Mouse (Mus musculus) forebrain, embryonic 16.5 days (tissue): ENCODE data around the gene Eif4b. TPM values are rescaled to one million over a fixed set of nuclear protein-coding genes. Genes with fewer than 3 reads are reported as not detected.

Experiments
- ATAC-seq: fragments of 200-750 bp; cut with Nextera tagmentation; 2 replicates; pipeline ENCODE4 v1.8.0; 2017; ENCODE audit warnings: mild to moderate bottlenecking, moderate library complexity
- H3K27ac ChIP-seq: fragments of 300-500 bp; sonication (generic); 2 replicates; pipeline ENCODE4 v1.5.1; 2014; ENCODE audit warnings: low read length, control low read depth
- H3K27me3 ChIP-seq: fragments of 300-500 bp; sonication (generic); replicated peaks from 2 replicates; pipeline ENCODE4 v1.6.1; 2014; ENCODE audit warnings: low read length; ENCODE audit not compliant: control insufficient read depth, insufficient read depth
- H3K36me3 ChIP-seq: fragments of 300-500 bp; sonication (generic); 2 replicates; pipeline ENCODE4 v1.6.1; 2014; ENCODE audit not compliant: control insufficient read depth, insufficient read depth
- H3K4me1 ChIP-seq: fragments of 300-500 bp; sonication (generic); replicated peaks from 2 replicates; pipeline ENCODE4 v1.6.1; 2014; ENCODE audit warnings: low read length; ENCODE audit not compliant: control insufficient read depth, insufficient read depth
- H3K4me2 ChIP-seq: fragments of 300-500 bp; sonication (generic); 2 replicates; pipeline ENCODE4 v1.6.1; 2014; ENCODE audit warnings: mild to moderate bottlenecking, low read length, control low read depth
- H3K4me3 ChIP-seq: fragments of 300-500 bp; sonication (generic); replicated peaks from 2 replicates; pipeline ENCODE4 v1.5.1; 2014; ENCODE audit warnings: mild to moderate bottlenecking, low read length, control low read depth
- H3K9ac ChIP-seq: fragments of 300-500 bp; sonication (generic); replicated peaks from 2 replicates; pipeline ENCODE4 v1.6.1; 2014; ENCODE audit warnings: low read depth, low read length, control low read depth
- H3K9me3 ChIP-seq: fragments of 300-500 bp; sonication (generic); 2 replicates; pipeline ENCODE4 v1.6.1; 2016; ENCODE audit warnings: low read length; ENCODE audit not compliant: control insufficient read depth
- WGBS: fragments of 180-500 bp; shearing (Covaris S2); extraction: QIAGEN DNeasy Blood & Tissue Kit; methylation state at CpG from one replicate; pipeline ENCODE4 v1.1.7; 2014; 5-methylcytosine and 5-hydroxymethylcytosine counted together
- polyA plus RNA-seq: library from polyadenylated mRNA; unstranded; fragments of >200 nt; fragmentation: Nextera tagmentation; extraction: Ambion mirVana; gene quantifications from 2 replicates; pipeline ENCODE4 v1.2.1, GENCODE M21; 2015

Eif4b gene
- polyA plus RNA-seq, 1 experiment from 2014 or later, result 109 TPM

GRCm38 (mm10) chr15:102142914-102143912 is 69.6 kb downstream of the Eif4b start:
- no peaks in the 10 kb centered on the region for H3K9me3 ChIP-seq
- no peak overlapping the region for H3K9ac ChIP-seq
- H3K4me3 ChIP-seq, result no peak overlapping the region
- no peak for ATAC-seq
- H3K27ac ChIP-seq, result no peak overlapping the region
- H3K4me2 ChIP-seq, result no peak overlapping the region
- peaks cover 28% of the 10 kb centered on the region for H3K27me3 ChIP-seq
- H3K36me3 ChIP-seq, result no peaks in the 10 kb centered on the region
- H3K4me1 ChIP-seq, result no peaks in the 10 kb centered on the region
- 48% methylated on average over 23 of the region's 23 CpGs for WGBS

- no peak within 1 kb of the TSS for H3K4me3 ChIP-seq
- H3K27me3 ChIP-seq, result peaks cover 28% of the 10 kb centered on the region
- no peaks in the 10 kb centered on the region for H3K36me3 ChIP-seq
- H3K4me1 ChIP-seq, result no peaks in the 10 kb centered on the region
- H3K9me3 ChIP-seq, result no peaks in the 10 kb centered on the region
- H3K4me2 ChIP-seq, result no peak within 1 kb of the TSS
- WGBS, result 6% methylated on average over 22 of the region's 22 CpGs
- H3K9ac ChIP-seq, result no peak within 1 kb of the TSS; the same call in 1 of the 2 replicates
- no peak within 1 kb of the TSS for H3K27ac ChIP-seq
- ATAC-seq, result no peak
These were observed 70.7 kb downstream of the Eif4b start, which contains the start of gene Igfbp6 for GRCm38 (mm10) chr15:102144274-102144711. Gene Igfbp6 (plus strand): TSS chr15:102144362.

GRCm38 (mm10) chr15:102144726-102145125 is 71.2 kb downstream of the Eif4b start:
- Histone ChIP-seq H3K4me1 (no peaks in the 10 kb centered on the region), H3K27me3 (peaks cover 28% of the 10 kb centered on the region), H3K9me3 (no peaks in the 10 kb centered on the region), H3K9ac (no peak overlapping the region; the same call in 1 of the 2 replicates), H3K4me3 (no peak overlapping the region), H3K36me3 (no peaks in the 10 kb centered on the region), H3K27ac (no peak overlapping the region), H3K4me2 (no peak overlapping the region)
- 13% methylated on average over 19 of the region's 19 CpGs for WGBS
- ATAC-seq, result no peak

GRCm38 (mm10) chr15:102145330-102145729 is 71.8 kb downstream of the Eif4b start:
- Histone ChIP-seq H3K36me3 (no peaks in the 10 kb centered on the region), H3K4me2 (no peak overlapping the region), H3K9me3 (no peaks in the 10 kb centered on the region), H3K27ac (no peak overlapping the region), H3K4me3 (no peak overlapping the region), H3K4me1 (no peaks in the 10 kb centered on the region), H3K9ac (no peak overlapping the region), H3K27me3 (peaks cover 28% of the 10 kb centered on the region)
- ATAC-seq, result no peak
- 88% methylated on average over 10 of the region's 10 CpGs for WGBS

- WGBS, result 89% methylated on average over 5 of the region's 5 CpGs
- Histone ChIP-seq H3K4me1 (no peaks in the 10 kb centered on the region), H3K36me3 (no peaks in the 10 kb centered on the region), H3K9ac (no peak overlapping the region), H3K9me3 (no peaks in the 10 kb centered on the region), H3K4me2 (no peak overlapping the region), H3K4me3 (no peak overlapping the region), H3K27me3 (peaks cover 28% of the 10 kb centered on the region), H3K27ac (no peak overlapping the region)
- no peak for ATAC-seq
These were observed 72.5 kb downstream of the Eif4b start for GRCm38 (mm10) chr15:102146089-102146488.

Other genes starting within 250 kb of the Eif4b start
- 8.2 and 10.8 TPM in 2 replicates for gene Krt1, start 223.0 kb upstream of the Eif4b start, polyA plus RNA-seq
- gene Krt77, start 204.1 kb upstream of the Eif4b start, polyA plus RNA-seq, result 0.49 and 0.94 TPM in 2 replicates
- gene Krt76, start 180.9 kb upstream of the Eif4b start, polyA plus RNA-seq, result not detected in 2 replicates
- 0.55 TPM in 1 of 2 replicates, not detected in the other for gene Krt4, start 149.0 kb upstream of the Eif4b start, polyA plus RNA-seq
- 0.15 and 0.38 TPM in 2 replicates for gene Krt79, start 133.4 kb upstream of the Eif4b start, polyA plus RNA-seq
- gene Krt78, start 119.5 kb upstream of the Eif4b start, polyA plus RNA-seq, result not detected in 2 replicates
- 2.4 and 3.7 TPM in 2 replicates for gene Krt8, start 69.3 kb upstream of the Eif4b start, polyA plus RNA-seq
- gene Krt18, start 45.6 kb upstream of the Eif4b start, polyA plus RNA-seq, result 4.4 TPM in 2 replicates
- gene Tns2, start 26.6 kb downstream of the Eif4b start, polyA plus RNA-seq, result 6.9 and 7.7 TPM in 2 replicates
- 48.2 and 56.4 TPM in 2 replicates for gene Spryd3, start 62.5 kb downstream of the Eif4b start, polyA plus RNA-seq
- 2.2 and 2.4 TPM in 2 replicates for gene Igfbp6, start 70.6 kb downstream of the Eif4b start, polyA plus RNA-seq
- gene Soat2, start 76.8 kb downstream of the Eif4b start, polyA plus RNA-seq, result not detected in 2 replicates
- 84.6 and 93.4 TPM in 2 replicates for gene Zfp740, start 129.5 kb downstream of the Eif4b start, polyA plus RNA-seq
- 37.8 and 39.6 TPM in 2 replicates for gene Csad, start 131.0 kb downstream of the Eif4b start, polyA plus RNA-seq
- 0.73 and 1.0 TPM in 2 replicates for gene Itgb7, start 158.2 kb downstream of the Eif4b start, polyA plus RNA-seq
- 6.4 and 8.0 TPM in 2 replicates for gene Rarg, start 183.7 kb downstream of the Eif4b start, polyA plus RNA-seq
- gene Gm9918, start 196.8 kb downstream of the Eif4b start, polyA plus RNA-seq, result 0.11 TPM in 1 of 2 replicates, not detected in the other
- gene Mfsd5, start 205.7 kb downstream of the Eif4b start, polyA plus RNA-seq, result 50.6 and 52.8 TPM in 2 replicates
- gene Espl1, start 222.5 kb downstream of the Eif4b start, polyA plus RNA-seq, result 10.9 and 11.7 TPM in 2 replicates